Mouse (Mus musculus) megakaryocyte, embryonic 14.5 days (primary cell): Measurements from ENCODE around the gene Aldh6a1. TPM values are rescaled to one million over a fixed set of nuclear protein-coding genes. Genes with fewer than 3 reads are reported as not detected.

Experiments used
- H3K27me3 ChIP-seq: replicated peaks from 2 replicates; pipeline ENCODE3; 2012; ENCODE audit warnings: inconsistent platforms
- H3K36me3 ChIP-seq: replicated peaks from 2 replicates; pipeline ENCODE3; 2012; ENCODE audit warnings: low read length, inconsistent platforms, mixed read lengths
- H3K4me1 ChIP-seq: 2 replicates; pipeline ENCODE4 v1.6.1; 2012; ENCODE audit warnings: inconsistent platforms
- H3K4me3 ChIP-seq: replicated peaks from 2 replicates; pipeline ENCODE3; 2012; ENCODE audit warnings: moderate library complexity, mild to moderate bottlenecking, inconsistent platforms
- H3K9me3 ChIP-seq: 2 replicates; pipeline ENCODE4 v1.6.1; 2012; ENCODE audit warnings: inconsistent platforms
- FLI1 ChIP-seq: IDR thresholded peaks from 2 replicates; pipeline ENCODE4 v1.6.1; 2012; ENCODE audit warnings: low read length, inconsistent platforms, mixed read lengths
- GATA1 ChIP-seq: IDR thresholded peaks from 3 replicates; pipeline ENCODE4 v1.6.1; 2012; ENCODE audit warnings: mixed read lengths, low read length, inconsistent platforms, borderline replicate concordance
- polyA plus RNA-seq: library from polyadenylated mRNA; stranded (reverse); fragments of >175 nt; gene quantifications from 2 replicates; pipeline ENCODE4 v1.2.3, GENCODE M21; 2012; ENCODE audit warnings: low replicate concordance; ENCODE audit not compliant: insufficient read depth

Gene Aldh6a1
- polyA plus RNA-seq, 1 experiment: 0.53 TPM

DNA sequence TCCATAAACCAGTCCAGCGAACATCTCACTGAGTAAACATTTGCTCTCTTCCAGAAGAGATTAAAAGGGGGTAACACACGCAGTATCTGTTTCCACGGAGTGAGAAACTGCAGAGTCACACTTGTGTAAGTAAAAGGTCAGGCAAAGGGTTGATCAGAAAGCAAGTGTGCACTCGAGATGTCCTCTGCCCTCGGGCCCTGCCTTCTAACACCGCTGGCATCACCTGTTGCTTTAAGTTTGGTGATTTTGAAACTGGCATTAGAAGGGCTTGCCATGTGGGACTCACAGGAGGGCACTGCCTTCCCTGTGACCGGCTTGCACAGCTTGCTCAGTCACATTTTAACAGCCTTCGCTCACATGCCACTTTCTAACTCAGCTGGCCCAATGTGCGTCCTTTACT, 51.1 kb downstream of the Aldh6a1 start:
- TF ChIP-seq FLI1 (no peak), GATA1 (no peak)
- H3K9me3 ChIP-seq: no peaks in the 10 kb centered on the region
- no peaks in the 10 kb centered on the region for H3K36me3 ChIP-seq
- peaks cover 17% of the 10 kb centered on the region for H3K4me1 ChIP-seq
- peak overlapping the region; percentile 28 for H3K4me3 ChIP-seq
- no peaks in the 10 kb centered on the region for H3K27me3 ChIP-seq

DNA sequence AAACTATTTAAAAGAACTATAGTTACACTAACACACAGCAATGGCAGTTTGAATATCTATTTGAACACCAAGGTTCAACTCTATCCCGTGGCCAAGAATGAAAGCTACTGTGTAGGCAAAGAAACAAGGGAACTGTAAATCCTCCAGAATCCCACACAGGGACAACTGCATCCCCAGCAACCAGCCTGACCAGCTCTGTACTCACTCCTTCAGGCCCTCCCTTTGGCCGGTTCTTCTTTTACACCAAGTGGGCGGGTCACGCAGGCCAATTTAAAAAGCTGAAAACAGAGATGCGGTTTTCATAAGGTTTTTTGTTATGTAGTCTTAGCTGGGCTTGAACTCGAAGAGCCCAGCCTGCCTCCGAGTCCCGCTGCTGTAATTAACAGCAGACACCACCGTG, 51.7 kb downstream of the Aldh6a1 start:
- no peak for TF ChIP-seq FLI1
- no peak for TF ChIP-seq GATA1
- H3K27me3 ChIP-seq: no peaks in the 10 kb centered on the region
- no peak overlapping the region for H3K4me3 ChIP-seq
- peaks cover 17% of the 10 kb centered on the region for H3K4me1 ChIP-seq
- no peaks in the 10 kb centered on the region for H3K36me3 ChIP-seq
- H3K9me3 ChIP-seq: no peaks in the 10 kb centered on the region

DNA sequence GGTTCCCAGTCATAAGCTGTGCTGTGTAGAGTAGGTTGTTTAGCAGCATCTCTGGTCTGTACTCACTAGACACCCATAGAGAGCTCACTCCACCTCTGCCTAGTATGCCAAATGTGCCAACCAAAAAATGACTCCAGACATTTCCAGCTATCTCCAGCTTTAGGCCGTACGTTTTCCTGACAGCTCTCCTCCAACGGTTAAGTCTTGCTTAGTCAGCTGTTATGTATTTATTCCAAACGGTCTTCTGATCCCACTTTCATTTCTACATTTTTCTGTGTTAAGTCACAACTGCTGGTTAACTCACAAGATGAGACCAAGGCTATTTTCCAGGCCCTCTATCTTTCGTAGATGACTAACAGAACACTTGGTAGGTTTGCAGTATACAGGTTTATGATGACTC, 52.2 kb downstream of the Aldh6a1 start:
- no peaks in the 10 kb centered on the region for H3K9me3 ChIP-seq
- H3K36me3 ChIP-seq: peaks cover 4% of the 10 kb centered on the region
- TF ChIP-seq FLI1 (no peak), GATA1 (no peak)
- no peaks in the 10 kb centered on the region for H3K27me3 ChIP-seq
- peaks cover 17% of the 10 kb centered on the region for H3K4me1 ChIP-seq
- H3K4me3 ChIP-seq: no peak overlapping the region

- H3K36me3 ChIP-seq: peaks cover 8% of the 10 kb centered on the region
- TF ChIP-seq FLI1: no peak
- no peak for TF ChIP-seq GATA1
- peaks cover 17% of the 10 kb centered on the region for H3K4me1 ChIP-seq
- H3K9me3 ChIP-seq: no peaks in the 10 kb centered on the region
- H3K27me3 ChIP-seq: no peaks in the 10 kb centered on the region
- no peak overlapping the region for H3K4me3 ChIP-seq
Observed at GRCm38 (mm10) chr12:84397685-84398084, 53.1 kb downstream of the Aldh6a1 start.

DNA sequence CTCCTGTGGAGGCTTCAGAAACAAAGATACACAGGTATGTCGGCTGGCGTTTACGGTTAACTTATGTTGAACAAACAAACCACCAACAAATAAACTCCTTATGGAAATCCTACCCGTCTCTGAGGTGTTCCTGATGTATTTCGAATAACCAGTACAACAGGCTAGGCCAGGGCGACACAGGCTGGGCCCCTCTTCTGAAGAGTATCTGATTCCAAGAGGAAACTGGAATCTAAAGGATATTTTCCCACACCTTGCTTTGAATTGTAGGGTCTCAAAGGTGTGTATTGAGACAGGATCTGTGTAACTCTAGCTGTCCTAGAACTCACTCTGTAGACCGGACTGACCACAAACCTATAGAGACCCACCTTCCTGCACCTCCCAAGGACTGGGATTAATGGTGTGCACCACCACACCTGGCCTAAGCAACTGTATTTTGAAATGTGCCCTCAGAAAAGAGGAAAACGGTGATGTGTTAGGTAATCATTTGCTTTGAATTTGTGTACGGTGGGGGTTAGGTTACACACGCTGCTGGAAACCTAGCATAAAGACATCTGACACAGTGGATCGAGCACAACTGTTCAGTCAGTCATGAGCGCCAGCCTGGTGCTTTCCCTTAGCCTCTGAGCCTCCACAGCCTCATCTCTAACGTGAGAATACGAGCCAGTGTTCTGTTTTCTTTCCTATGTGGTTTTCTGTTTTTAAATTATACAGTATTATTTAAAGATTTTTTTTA, 53.7 kb downstream of the Aldh6a1 start:
- Histone ChIP-seq H3K4me3 (no peak overlapping the region), H3K4me1 (peaks cover 17% of the 10 kb centered on the region), H3K9me3 (no peaks in the 10 kb centered on the region), H3K36me3 (peaks cover 11% of the 10 kb centered on the region), H3K27me3 (no peaks in the 10 kb centered on the region)
- TF ChIP-seq GATA1: no peak
- no peak for TF ChIP-seq FLI1

DNA sequence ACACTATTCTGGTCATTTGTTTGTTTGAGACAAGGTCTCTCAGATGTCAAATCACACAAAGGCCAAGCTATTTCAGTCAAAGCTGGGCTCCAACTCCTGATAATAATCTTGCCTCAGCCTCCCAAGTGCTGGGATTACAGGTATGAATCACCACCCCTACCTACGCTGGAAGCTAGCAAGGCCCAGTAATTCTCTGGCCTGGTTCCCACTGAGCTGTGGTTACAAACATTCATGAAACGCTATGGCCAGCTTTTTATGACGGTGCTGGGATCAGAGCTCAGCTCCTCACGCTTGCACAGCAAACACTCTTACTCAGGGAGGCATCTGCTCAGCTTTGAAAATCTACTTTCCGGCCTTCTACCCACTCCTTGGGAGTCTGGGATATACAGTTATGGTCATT, 57.0 kb downstream of the Aldh6a1 start:
- H3K4me1 ChIP-seq: peaks cover 7% of the 10 kb centered on the region
- no peak overlapping the region for H3K4me3 ChIP-seq
- H3K9me3 ChIP-seq: no peaks in the 10 kb centered on the region
- no peaks in the 10 kb centered on the region for H3K27me3 ChIP-seq
- no peak for TF ChIP-seq FLI1
- no peak for TF ChIP-seq GATA1
- peaks cover 14% of the 10 kb centered on the region for H3K36me3 ChIP-seq

GRCm38 (mm10) chr12:84392681-84393080, 58.1 kb downstream of the Aldh6a1 start:
- H3K27me3 ChIP-seq: no peaks in the 10 kb centered on the region
- H3K36me3 ChIP-seq: peaks cover 14% of the 10 kb centered on the region
- no peak overlapping the region for H3K4me3 ChIP-seq
- peaks cover 19% of the 10 kb centered on the region for H3K4me1 ChIP-seq
- TF ChIP-seq GATA1 (no peak), FLI1 (no peak)
- no peaks in the 10 kb centered on the region for H3K9me3 ChIP-seq

DNA sequence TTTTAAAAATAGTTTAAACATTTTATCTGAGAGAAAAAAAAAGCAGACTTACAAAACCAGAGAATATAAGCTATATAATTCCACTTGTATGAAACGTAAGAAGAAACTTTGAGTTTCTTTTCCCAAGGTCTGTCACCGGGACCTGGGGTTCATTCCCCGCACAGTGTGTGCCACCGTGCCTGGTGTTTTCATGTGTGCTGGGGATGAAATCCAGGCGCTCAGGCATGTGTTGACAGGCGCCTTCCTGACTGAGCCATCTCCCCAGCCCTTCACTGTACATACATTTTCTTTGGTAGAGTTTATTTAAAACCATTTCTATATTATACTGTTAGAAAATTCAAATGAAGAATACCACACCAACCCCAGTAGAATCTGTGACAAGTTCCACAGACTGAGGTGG, 60.5 kb downstream of the Aldh6a1 start:
- H3K36me3 ChIP-seq: peaks cover 22% of the 10 kb centered on the region
- no peaks in the 10 kb centered on the region for H3K27me3 ChIP-seq
- no peaks in the 10 kb centered on the region for H3K9me3 ChIP-seq
- TF ChIP-seq GATA1: no peak
- H3K4me1 ChIP-seq: peaks cover 19% of the 10 kb centered on the region
- H3K4me3 ChIP-seq: no peak overlapping the region

DNA sequence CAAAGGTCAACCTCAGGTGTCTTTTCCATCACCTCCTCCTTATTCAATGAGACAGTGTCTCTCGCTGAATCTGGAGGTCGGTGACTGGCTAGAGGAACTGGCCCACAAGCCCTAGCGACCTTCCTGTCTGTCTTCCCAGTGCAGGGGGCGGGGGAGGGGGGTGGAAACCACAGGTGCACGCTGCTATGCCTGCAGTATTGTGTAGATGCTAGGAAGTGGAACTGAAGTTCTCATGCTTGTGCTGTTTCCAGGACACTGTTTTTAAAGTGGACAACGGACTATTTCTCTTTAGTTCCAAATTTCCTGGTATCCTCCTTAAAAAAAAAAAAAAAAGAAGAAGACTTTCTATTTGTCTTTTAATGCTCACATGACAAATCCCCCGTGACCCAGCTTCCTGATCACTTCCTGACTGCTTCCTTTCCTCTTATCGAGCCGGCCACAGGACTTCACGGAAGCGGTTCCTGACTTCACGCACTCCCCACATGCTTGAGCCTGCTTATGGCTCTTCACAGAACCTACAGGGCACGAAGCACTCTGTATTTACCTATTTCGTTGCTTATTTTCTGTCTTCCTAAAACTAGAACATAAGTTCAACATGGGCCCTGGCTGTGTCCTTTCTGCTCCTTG, 61.9 kb downstream of the Aldh6a1 start:
- TF ChIP-seq GATA1: no peak
- Histone ChIP-seq H3K4me3 (peak overlapping the region; percentile 83), H3K27me3 (no peaks in the 10 kb centered on the region), H3K36me3 (peaks cover 31% of the 10 kb centered on the region), H3K9me3 (no peaks in the 10 kb centered on the region), H3K4me1 (peaks cover 33% of the 10 kb centered on the region)

DNA sequence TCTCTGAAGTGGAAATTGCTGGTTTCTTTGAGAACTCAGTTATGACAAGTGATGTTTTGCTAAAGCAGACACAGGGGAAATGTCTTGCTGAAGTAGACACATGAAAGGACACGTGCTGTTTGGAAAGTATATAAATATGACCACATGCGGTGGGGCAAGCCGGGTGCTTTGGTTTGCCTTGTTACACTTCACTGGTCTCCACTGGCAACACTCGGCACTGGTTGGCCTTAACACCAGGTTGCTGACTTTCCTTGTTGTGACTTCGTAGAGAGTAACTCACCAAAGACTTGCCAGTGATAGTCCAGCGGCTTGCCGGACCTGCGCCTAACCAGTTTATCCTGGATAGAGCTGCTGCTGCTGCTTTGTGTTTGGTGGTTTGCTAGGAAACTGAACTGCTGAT, 62.7 kb downstream of the Aldh6a1 start:
- TF ChIP-seq FLI1 (no peak), GATA1 (no peak)
- Histone ChIP-seq H3K27me3 (no peaks in the 10 kb centered on the region), H3K4me1 (peaks cover 33% of the 10 kb centered on the region), H3K36me3 (peaks cover 24% of the 10 kb centered on the region), H3K4me3 (no peak overlapping the region), H3K9me3 (no peaks in the 10 kb centered on the region)
